Mouse (Mus musculus) hindbrain, embryonic 16.5 days (tissue): ENCODE results near the gene Slc16a8. TPM values are rescaled to one million over a fixed set of nuclear protein-coding genes. Genes with fewer than 3 reads are reported as not detected.

Experiments used
- polyA plus RNA-seq: library from polyadenylated mRNA; unstranded; fragments of >200 nt; fragmentation: Nextera tagmentation; extraction: Ambion mirVana; gene quantifications from 2 replicates; pipeline ENCODE4 v1.2.1, GENCODE M21; 2015

Slc16a8 gene
- polyA plus RNA-seq, 1 experiment from 2014 or later = 2.0 TPM

Other genes starting within 250 kb of the Slc16a8 start
- 200 and 206 TPM in 2 replicates for gene H1f0, start 226.3 kb downstream of the Slc16a8 start, polyA plus RNA-seq
- 0.14 TPM in 1 of 2 replicates, not detected in the other for gene Galr3, start 212.9 kb downstream of the Slc16a8 start, polyA plus RNA-seq
- 50.0 and 54.0 TPM in 2 replicates for gene Ankrd54, start 191.9 kb downstream of the Slc16a8 start, polyA plus RNA-seq
- gene Eif3l, start 179.6 kb downstream of the Slc16a8 start, polyA plus RNA-seq = 174 and 177 TPM in 2 replicates
- 11.6 and 13.9 TPM in 2 replicates for gene Micall1, start 145.9 kb downstream of the Slc16a8 start, polyA plus RNA-seq
- gene Polr2f, start 113.8 kb downstream of the Slc16a8 start, polyA plus RNA-seq = 258 and 285 TPM in 2 replicates
- 18.0 and 20.2 TPM in 2 replicates for gene 1700088E04Rik, start 113.5 kb downstream of the Slc16a8 start, polyA plus RNA-seq
- gene Sox10, start 89.5 kb downstream of the Slc16a8 start, polyA plus RNA-seq = 9.0 and 9.5 TPM in 2 replicates
- gene Pick1, start 25.6 kb downstream of the Slc16a8 start, polyA plus RNA-seq = 99.1 and 100.0 TPM in 2 replicates
- gene Gm49486, start 25.4 kb downstream of the Slc16a8 start, polyA plus RNA-seq = 0.87 and 1.1 TPM in 2 replicates
- gene Baiap2l2, start 30.8 kb upstream of the Slc16a8 start, polyA plus RNA-seq = 3.1 and 5.4 TPM in 2 replicates
- 23.0 and 29.3 TPM in 2 replicates for gene Pla2g6, start 73.6 kb upstream of the Slc16a8 start, polyA plus RNA-seq
- gene Maff, start 91.9 kb upstream of the Slc16a8 start, polyA plus RNA-seq = 1.1 and 1.2 TPM in 2 replicates
- gene Tmem184b, start 148.8 kb upstream of the Slc16a8 start, polyA plus RNA-seq = 42.4 and 54.9 TPM in 2 replicates
- 132 and 147 TPM in 2 replicates for gene Csnk1e, start 200.8 kb upstream of the Slc16a8 start, polyA plus RNA-seq